In genomic region chr5:122774743-122775611, GRCm38 (mm10) we compare ENCODE assay signal across 8 mouse cellular contexts. TPM values are rescaled to one million over a fixed set of nuclear protein-coding genes. Genes with fewer than 3 reads are reported as not detected.
A peak's percentile ranks its signal among the peaks of the same experiment; 100 is the strongest.
DNase-seq lines count a peak whose midpoint lies in the region; ATAC-seq and TF ChIP-seq lines count a peak whose summit lies in the region.
"Had no signal": no experiment of that assay in that cellular context is flagged by ENCODE, and none has a peak within 500 bp of the region (broad histone marks: within the 10 kb centered on the region; RNA-seq: fewer than 3 reads in every experiment).

No protein-coding gene starts in this region.

- peak; percentile 82 for ATAC-seq in megakaryocyte-erythroid progenitor cell, adult 5-6 weeks (replicated peaks; ENCODE audit: low FRiP score, low TSS enrichment, poor library complexity, severe bottlenecking)
- ATAC-seq in hindbrain, embryonic 11.5 days (ENCODE audit: low FRiP score): no peak

- peak overlapping the region; percentile 37 for H3K4me3 ChIP-seq in layer of hippocampus, adult 2 months
- peak overlapping the region; percentile 29 for H3K4me3 ChIP-seq in cortical plate, adult 2 months (ENCODE audit: insufficient read depth, low read length)
- no peak overlapping the region for H3K4me3 ChIP-seq in hindbrain, embryonic 11.5 days (ENCODE audit: low read depth, low read length)
- H3K4me3 ChIP-seq: limb, embryonic 12.5 days had no signal

- no peak for TF ChIP-seq CTCF in layer of hippocampus, adult 2 months (conservative IDR thresholded peaks at IDR 0.05)
- TF ChIP-seq CTCF in cortical plate, adult 2 months (IDR thresholded peaks at IDR 0.05; ENCODE audit: extremely low read depth, insufficient read depth, low read length): no peak

- 0 out of 2 replicates have a peak, but pooled peaks have one; percentile 41 for TF ChIP-seq POLR2A in cortical plate, adult 2 months (IDR thresholded peaks at IDR 0.05; ENCODE audit: extremely low read depth, insufficient read depth, low read length)

- H3K27me3 ChIP-seq in hindbrain, embryonic 11.5 days (ENCODE audit: control insufficient read depth, insufficient read depth, low read length): no peaks in the 10 kb centered on the region; the same call in 1 of the 2 replicates
- H3K27me3 ChIP-seq: limb, embryonic 12.5 days had no signal

- peaks cover 8% of the 10 kb centered on the region; the same call in 1 of the 2 replicates for H3K4me1 ChIP-seq in cortical plate, adult 2 months (ENCODE audit: control insufficient read depth, insufficient read depth, low read length)
- 0 out of 2 replicates have a peak, but pooled peaks cover 3% of the 10 kb centered on the region for H3K4me1 ChIP-seq in hindbrain, embryonic 11.5 days (replicated peaks; ENCODE audit: control insufficient read depth, insufficient read depth, low read length)

- DNase-seq in layer of hippocampus, adult 2 months (ENCODE audit: low spot score in 2 of 2): peak in 1 of 2 experiments; percentile 34
- DNase-seq in layer of hippocampus, adult 9-10 months (ENCODE audit: low spot score): no peak
- peak; percentile 58 to 60 for DNase-seq in adrenal gland, adult 18-20 months (ENCODE audit: low spot score in 2 of 2)
- no peak for DNase-seq in hindbrain, embryonic 11.5 days (ENCODE audit: low spot score)
- no peak for DNase-seq in embryo, embryonic 11 days

- no peaks in the 10 kb centered on the region for H3K9me3 ChIP-seq in hindbrain, embryonic 11.5 days (ENCODE audit: control insufficient read depth, low read length)

- H3K4me2 ChIP-seq in hindbrain, embryonic 11.5 days (replicated peaks; ENCODE audit: low read depth, low read length): no peak overlapping the region
- H3K4me2 ChIP-seq: limb, embryonic 12.5 days had no signal

- no peak overlapping the region for H3K9ac ChIP-seq in hindbrain, embryonic 11.5 days (ENCODE audit: low read depth, low read length)
- H3K9ac ChIP-seq: limb, embryonic 12.5 days had no signal

- no peaks in the 10 kb centered on the region for H3K36me3 ChIP-seq in hindbrain, embryonic 11.5 days (ENCODE audit: control insufficient read depth, insufficient read depth, low read length)

- WGBS in hindbrain, embryonic 11.5 days: 78% methylated on average over 28 of the region's 28 CpGs

- peak overlapping the region; percentile 72 for H3K27ac ChIP-seq in layer of hippocampus, adult 2 months
- peak overlapping the region; percentile 75 for H3K27ac ChIP-seq in cortical plate, adult 2 months (ENCODE audit: insufficient read depth, low read length)
- H3K27ac ChIP-seq in hindbrain, embryonic 11.5 days (ENCODE audit: low read depth, low read length): no peak overlapping the region
- H3K27ac ChIP-seq: limb, embryonic 12.5 days had no signal

RNA-seq across cellular contexts. Expression of gene Camkk2, which starts 4.2 kb away (rescaled TPM):
- 100 to 1,000 TPM; 104 to 109 TPM for total RNA-seq in layer of hippocampus, adult 2 months (2021)
- total RNA-seq in adrenal gland, adult 18-20 months (2021): 10 to 100 TPM; 26.7 to 36.4 TPM
- polyA plus RNA-seq in cortical plate, adult 2 months (2012; rRNA removed): 274 and 276 TPM in 2 replicates
- total RNA-seq in megakaryocyte-erythroid progenitor cell, adult 5-6 weeks (2014; fragmentation: Nextera tagmentation): 39.0 and 40.9 TPM in 2 replicates
- total RNA-seq in megakaryocyte-erythroid progenitor cell, adult 5-6 weeks (2017): 15.8 and 18.4 TPM in 2 replicates
- polyA plus RNA-seq in hindbrain, embryonic 11.5 days (2014; fragmentation: Nextera tagmentation; extraction: Ambion mirVana): 22.2 and 28.8 TPM in 2 replicates

RNA-seq across cellular contexts. Expression of gene Anapc5, which starts 46.2 kb away (rescaled TPM):
- 100 to 1,000 TPM; 216 to 217 TPM for total RNA-seq in layer of hippocampus, adult 2 months (2021)
- 100 to 1,000 TPM; 148 to 156 TPM for total RNA-seq in adrenal gland, adult 18-20 months (2021)
- polyA plus RNA-seq in cortical plate, adult 2 months (2012; rRNA removed): 420 and 467 TPM in 2 replicates
- 338 and 413 TPM in 2 replicates for total RNA-seq in megakaryocyte-erythroid progenitor cell, adult 5-6 weeks (2014; fragmentation: Nextera tagmentation)
- 279 and 302 TPM in 2 replicates for total RNA-seq in megakaryocyte-erythroid progenitor cell, adult 5-6 weeks (2017)
- 522 and 525 TPM in 2 replicates for polyA plus RNA-seq in hindbrain, embryonic 11.5 days (2014; fragmentation: Nextera tagmentation; extraction: Ambion mirVana)

Comparison
In these comparisons a context has a peak if more than half of its experiments do, and no peak if none do; other contexts are left out.
1. DNase-seq: peak in adrenal gland, adult 18-20 months (2 of 2); none in layer of hippocampus, adult 9-10 months (single experiment), hindbrain, embryonic 11.5 days (single experiment) and embryo, embryonic 11 days (single experiment).